Mouse (Mus musculus): ENCODE data around the gene Akap6. TPM values are rescaled to one million over a fixed set of nuclear protein-coding genes. Genes with fewer than 3 reads are reported as not detected.

Akap6 gene
- total and polyA plus RNA-seq, 3 experiments: not detected

GRCm38 (mm10) chr12:52991745-52992144 lies 292.6 kb downstream of the Akap6 start:
- Histone ChIP-seq H3K4me1 (ENCODE audit: control insufficient read depth in 1 of 2, insufficient read depth in 2 of 2, low read length in 2 of 2) (no peaks in the 10 kb centered on the region), H3K9me3 (replicated peaks; ENCODE audit: insufficient read depth, low read length) (no peaks in the 10 kb centered on the region), H3K4me3 (ENCODE audit: control insufficient read depth in 1 of 2, insufficient read depth in 1 of 2, low read depth in 2 of 2, low read length in 2 of 2) (no peak overlapping the region), H3K36me3 (ENCODE audit: control insufficient read depth in 1 of 2, insufficient read depth in 2 of 2, low read length in 2 of 2) (no peaks in the 10 kb centered on the region), H3K27me3 (ENCODE audit: control insufficient read depth in 1 of 2, insufficient read depth in 2 of 2, low read length in 2 of 2) (no peaks in the 10 kb centered on the region), H3K9ac (ENCODE audit: control insufficient read depth, low read depth, low read length, poor library complexity, severe bottlenecking) (no peak overlapping the region), H3K27ac (ENCODE audit: control insufficient read depth, low read depth, low read length) (no peak overlapping the region), H3K79me2 (ENCODE audit: control insufficient read depth, insufficient read depth, low read length, poor library complexity) (no peaks in the 10 kb centered on the region)
- TF ChIP-seq HCFC1 (IDR thresholded peaks at IDR 0.05; ENCODE audit: low read depth, low read length): no peak
- DNase-seq (ENCODE audit: low read depth, low spot score): no peak

GRCm38 (mm10) chr12:53012336-53012735 lies 313.2 kb downstream of the Akap6 start:
- H3K4me1 ChIP-seq (ENCODE audit: control insufficient read depth in 1 of 2, insufficient read depth in 2 of 2, low read length in 2 of 2): no peaks in the 10 kb centered on the region
- no peak overlapping the region for H3K9ac ChIP-seq (ENCODE audit: control insufficient read depth, low read depth, low read length, poor library complexity, severe bottlenecking)
- TF ChIP-seq MYB (IDR thresholded peaks at IDR 0.05; ENCODE audit: low read depth, low read length): no peak
- TF ChIP-seq NRF1 (IDR thresholded peaks at IDR 0.05; ENCODE audit: insufficient read depth, low read depth, low read length, poor library complexity, severe bottlenecking): no peak
- TF ChIP-seq CHD1 (IDR thresholded peaks at IDR 0.05; ENCODE audit: low read depth, low read length): no peak
- no peak for TF ChIP-seq ZKSCAN1 (IDR thresholded peaks at IDR 0.05; ENCODE audit: low read depth, low read length)
- no peak for TF ChIP-seq JUND (IDR thresholded peaks at IDR 0.05; ENCODE audit: low read depth, low read length)
- TF ChIP-seq E2F4 (IDR thresholded peaks at IDR 0.05; ENCODE audit: borderline replicate concordance, low read depth, low read length): no peak
- no peak for TF ChIP-seq POLR2A (IDR thresholded peaks at IDR 0.05; ENCODE audit: control insufficient read depth in 1 of 2, insufficient read depth in 1 of 2, low read depth in 1 of 2, low read length in 2 of 2, poor library complexity in 1 of 2)
- TF ChIP-seq ZC3H11A (IDR thresholded peaks at IDR 0.05; ENCODE audit: low read depth, low read length): no peak
- TF ChIP-seq RAD21 (IDR thresholded peaks at IDR 0.05; ENCODE audit: low read depth, low read length): no peak
- no peak for TF ChIP-seq MEF2A (IDR thresholded peaks at IDR 0.05; ENCODE audit: extremely low read depth, insufficient replicate concordance, low read depth, low read length, poor library complexity, severe bottlenecking)
- no peak for TF ChIP-seq GATA1 (IDR thresholded peaks at IDR 0.05; ENCODE audit: low read depth, low read length)
- H3K4me3 ChIP-seq (ENCODE audit: control insufficient read depth in 1 of 2, insufficient read depth in 1 of 2, low read depth in 2 of 2, low read length in 2 of 2): no peak overlapping the region
- no peak for DNase-seq (ENCODE audit: low read depth, low spot score)
- H3K79me2 ChIP-seq (ENCODE audit: control insufficient read depth, insufficient read depth, low read length, poor library complexity): no peaks in the 10 kb centered on the region
- no peaks in the 10 kb centered on the region; a peak in 1 of 4 replicates for H3K27me3 ChIP-seq (ENCODE audit: control insufficient read depth in 1 of 2, insufficient read depth in 2 of 2, low read length in 2 of 2)
- H3K9me3 ChIP-seq (replicated peaks; ENCODE audit: insufficient read depth, low read length): no peaks in the 10 kb centered on the region
- no peak overlapping the region for H3K27ac ChIP-seq (ENCODE audit: control insufficient read depth, low read depth, low read length)
- no peaks in the 10 kb centered on the region for H3K36me3 ChIP-seq (ENCODE audit: control insufficient read depth in 1 of 2, insufficient read depth in 2 of 2, low read length in 2 of 2)

DNA sequence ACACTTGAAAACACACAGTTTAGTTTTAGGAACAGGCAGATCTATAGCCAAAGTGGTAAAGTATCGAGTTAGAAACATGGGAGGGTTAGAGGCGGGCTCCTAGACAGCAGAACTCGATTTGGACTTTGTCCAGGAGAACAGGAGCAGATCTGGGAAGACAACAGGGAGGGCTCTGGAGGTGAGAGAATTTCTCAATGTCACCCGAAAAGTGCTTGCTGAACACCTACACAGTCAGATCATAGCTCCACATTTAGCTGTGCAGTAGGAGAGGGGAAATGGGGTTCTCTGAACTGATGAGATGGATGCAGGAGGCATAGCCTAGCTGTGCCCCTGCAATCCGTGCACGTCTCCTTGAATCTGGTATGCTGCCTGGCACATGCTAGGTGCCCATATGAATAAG lies 315.4 kb downstream of the Akap6 start:
- no peak for DNase-seq (ENCODE audit: low read depth, low spot score)
- H3K27me3 ChIP-seq (ENCODE audit: control insufficient read depth in 1 of 2, insufficient read depth in 2 of 2, low read length in 2 of 2): no peaks in the 10 kb centered on the region
- TF ChIP-seq ETS1 (IDR thresholded peaks at IDR 0.05; ENCODE audit: low read depth, low read length): no peak
- TF ChIP-seq MXI1 (IDR thresholded peaks at IDR 0.05; ENCODE audit: low read depth, low read length): no peak
- no peak for TF ChIP-seq POLR2A (IDR thresholded peaks at IDR 0.05; ENCODE audit: control insufficient read depth in 1 of 2, insufficient read depth in 1 of 2, low read depth in 1 of 2, low read length in 2 of 2, poor library complexity in 1 of 2)
- no peak for TF ChIP-seq USF2 (IDR thresholded peaks at IDR 0.05; ENCODE audit: borderline replicate concordance in 1 of 2, insufficient read depth in 1 of 2, low read depth in 1 of 2, low read length in 2 of 2)
- no peak for TF ChIP-seq TBP (IDR thresholded peaks at IDR 0.05; ENCODE audit: low read depth, low read length)
- no peak for TF ChIP-seq RCOR1 (IDR thresholded peaks at IDR 0.05; ENCODE audit: low read depth, low read length)
- TF ChIP-seq POLR2AphosphoS5 (IDR thresholded peaks at IDR 0.05; ENCODE audit: borderline replicate concordance, low read depth, low read length): no peak
- no peak for TF ChIP-seq CHD1 (IDR thresholded peaks at IDR 0.05; ENCODE audit: low read depth, low read length)
- no peak for TF ChIP-seq GATA1 (IDR thresholded peaks at IDR 0.05; ENCODE audit: low read depth, low read length)
- TF ChIP-seq UBTF (IDR thresholded peaks at IDR 0.05; ENCODE audit: borderline replicate concordance, insufficient read depth, low read depth, low read length): no peak
- no peak for TF ChIP-seq SIN3A (IDR thresholded peaks at IDR 0.05; ENCODE audit: low read length)
- no peak for TF ChIP-seq BHLHE40 (IDR thresholded peaks at IDR 0.05; ENCODE audit: borderline replicate concordance, low read depth, low read length)
- no peak for TF ChIP-seq ELF1 (IDR thresholded peaks at IDR 0.05; ENCODE audit: low read depth, low read length)
- TF ChIP-seq MAFK (IDR thresholded peaks at IDR 0.05; ENCODE audit: borderline replicate concordance, low read depth, low read length): no peak
- TF ChIP-seq HCFC1 (IDR thresholded peaks at IDR 0.05; ENCODE audit: low read depth, low read length): no peak
- no peak for TF ChIP-seq ZKSCAN1 (IDR thresholded peaks at IDR 0.05; ENCODE audit: low read depth, low read length)
- no peak for TF ChIP-seq ZC3H11A (IDR thresholded peaks at IDR 0.05; ENCODE audit: low read depth, low read length)
- no peak for TF ChIP-seq MYB (IDR thresholded peaks at IDR 0.05; ENCODE audit: low read depth, low read length)
- H3K27ac ChIP-seq (ENCODE audit: control insufficient read depth, low read depth, low read length): no peak overlapping the region
- no peaks in the 10 kb centered on the region for H3K9me3 ChIP-seq (replicated peaks; ENCODE audit: insufficient read depth, low read length)
- H3K4me1 ChIP-seq (ENCODE audit: control insufficient read depth in 1 of 2, insufficient read depth in 2 of 2, low read length in 2 of 2): no peaks in the 10 kb centered on the region
- H3K9ac ChIP-seq (ENCODE audit: control insufficient read depth, low read depth, low read length, poor library complexity, severe bottlenecking): no peak overlapping the region
- H3K4me3 ChIP-seq (ENCODE audit: control insufficient read depth in 1 of 2, insufficient read depth in 1 of 2, low read depth in 2 of 2, low read length in 2 of 2): no peak overlapping the region
- H3K79me2 ChIP-seq (ENCODE audit: control insufficient read depth, insufficient read depth, low read length, poor library complexity): no peaks in the 10 kb centered on the region
- H3K36me3 ChIP-seq (ENCODE audit: control insufficient read depth in 1 of 2, insufficient read depth in 2 of 2, low read length in 2 of 2): no peaks in the 10 kb centered on the region
